Mouse (Mus musculus) adrenal gland, postnatal 10 days (tissue): ENCODE data around the gene Nup210. TPM values are rescaled to one million over a fixed set of nuclear protein-coding genes. Genes with fewer than 3 reads are reported as not detected.
"Not testable (repeated sequence)": the region's sequence is repeated elsewhere in the genome, so short reads cannot be mapped to it uniquely, and the experiment has no call there.

Source experiments
- DNase-seq: peaks from one replicate; pipeline ENCODE4 v3.0.0; 2021; ENCODE audit warnings: mixed read lengths
- total RNA-seq, 2 experiments: library from RNA; stranded (reverse); gene quantifications; 2 replicates each; pipeline ENCODE4 v1.2.3; 2021

Gene Nup210
- total RNA-seq, 2 experiments from 2014 or later, result 10.1 to 18.0 TPM

GRCm38 (mm10) chr6:91104765-91105399, 11.7 kb downstream of the Nup210 start:
- DNase-seq, result peak; percentile 10

- DNase-seq, result not testable (repeated sequence)
Measured at GRCm38 (mm10) chr6:91103421-91103820, 13.2 kb downstream of the Nup210 start.

GRCm38 (mm10) chr6:91100621-91101020, 16.0 kb downstream of the Nup210 start:
- DNase-seq, result no peak

- no peak for DNase-seq
Measured at GRCm38 (mm10) chr6:91097879-91098278, 18.8 kb downstream of the Nup210 start.

- no peak for DNase-seq
Measured at GRCm38 (mm10) chr6:91095072-91095601, 21.5 kb downstream of the Nup210 start.

- DNase-seq, result no peak
Measured at GRCm38 (mm10) chr6:91092216-91092899, 24.3 kb downstream of the Nup210 start.

- peak; percentile 11 for DNase-seq
Measured at GRCm38 (mm10) chr6:91085114-91085892, 31.3 kb downstream of the Nup210 start.

GRCm38 (mm10) chr6:91080033-91080432, 36.6 kb downstream of the Nup210 start:
- peak; percentile 11 for DNase-seq

GRCm38 (mm10) chr6:91076249-91076648, 40.4 kb downstream of the Nup210 start:
- DNase-seq, result peak; percentile 78

GRCm38 (mm10) chr6:91068511-91068910, 48.1 kb downstream of the Nup210 start:
- DNase-seq, result no peak

- no peak for DNase-seq
Measured at GRCm38 (mm10) chr6:91067048-91067447, 49.6 kb downstream of the Nup210 start.

GRCm38 (mm10) chr6:91061296-91061695, 55.3 kb downstream of the Nup210 start:
- no peak for DNase-seq

GRCm38 (mm10) chr6:91059711-91060110, 56.9 kb downstream of the Nup210 start:
- peak; percentile 75 for DNase-seq

GRCm38 (mm10) chr6:91057989-91058388, 58.6 kb downstream of the Nup210 start:
- no peak for DNase-seq

GRCm38 (mm10) chr6:91056348-91056747, 60.3 kb downstream of the Nup210 start:
- no peak for DNase-seq

GRCm38 (mm10) chr6:91052572-91052971, 64.1 kb downstream of the Nup210 start:
- DNase-seq, result no peak

GRCm38 (mm10) chr6:91048019-91048418, 68.6 kb downstream of the Nup210 start:
- no peak for DNase-seq

- DNase-seq, result no peak
Measured at GRCm38 (mm10) chr6:91047434-91047833, 69.2 kb downstream of the Nup210 start.

- no peak for DNase-seq
Measured at GRCm38 (mm10) chr6:91046184-91046583, 70.4 kb downstream of the Nup210 start.

- no peak for DNase-seq
Measured at GRCm38 (mm10) chr6:91044628-91045331, 71.8 kb downstream of the Nup210 start.

- DNase-seq, result no peak
Measured at GRCm38 (mm10) chr6:91041287-91041686, 75.3 kb downstream of the Nup210 start.

- DNase-seq, result no peak
Measured at GRCm38 (mm10) chr6:91028256-91028655, 88.4 kb downstream of the Nup210 start.
